Mouse (Mus musculus) small intestine, adult 2 months (tissue): Measurements from ENCODE around the gene Slc6a9. TPM values are rescaled to one million over a fixed set of nuclear protein-coding genes. Genes with fewer than 3 reads are reported as not detected.

Experiments
- H3K27ac ChIP-seq: fragments of 200-500 bp; 2 replicates; pipeline ENCODE4 v1.5.1; 2012; ENCODE audit warnings: low read depth, low read length, control low read depth, inconsistent platforms; ENCODE audit not compliant: insufficient read depth
- H3K27me3 ChIP-seq: fragments of 200-500 bp; 2 replicates; pipeline ENCODE4 v1.6.1; 2012; ENCODE audit warnings: mild to moderate bottlenecking, moderate library complexity, low read length, inconsistent platforms; ENCODE audit not compliant: control insufficient read depth, insufficient read depth
- H3K36me3 ChIP-seq: fragments of 200-500 bp; 2 replicates; pipeline ENCODE4 v1.6.1; 2012; ENCODE audit warnings: mild to moderate bottlenecking, low read length, control low read depth, inconsistent platforms; ENCODE audit not compliant: control insufficient read depth, insufficient read depth
- H3K4me1 ChIP-seq: fragments of 200-500 bp; 2 replicates; pipeline ENCODE4 v1.6.1; 2012; ENCODE audit warnings: low read length, inconsistent platforms, mixed read lengths; ENCODE audit not compliant: control insufficient read depth, insufficient read depth, insufficient read length
- H3K4me3 ChIP-seq: fragments of 200-500 bp; 2 replicates; pipeline ENCODE4 v1.5.1; 2012; ENCODE audit warnings: low read depth, mild to moderate bottlenecking, control low read depth, inconsistent platforms, low read length, moderate library complexity
- CTCF ChIP-seq: fragments of 200-500 bp; IDR thresholded peaks from 2 replicates; pipeline ENCODE4 v1.5.1; 2012; ENCODE audit warnings: low read depth, mild to moderate bottlenecking, control low read depth, inconsistent platforms, low read length, moderate library complexity, mixed read lengths; ENCODE audit not compliant: insufficient replicate concordance, insufficient read length; ENCODE audit errors: extremely low read depth
- POLR2A ChIP-seq: fragments of 200-500 bp; IDR thresholded peaks from 2 replicates; pipeline ENCODE4 v1.6.1; 2012; ENCODE audit warnings: low read depth, mild to moderate bottlenecking, control low read depth, inconsistent platforms, low read length, moderate library complexity
- WGBS: fragments of 180-500 bp; shearing (Covaris S2); methylation state at CpG from one replicate; pipeline ENCODE4 v1.1.7; 2018; 5-methylcytosine and 5-hydroxymethylcytosine counted together
- polyA plus RNA-seq: library from polyadenylated mRNA; depleted of rRNA; stranded (reverse); fragments of >200 nt; gene quantifications from 2 replicates; pipeline ENCODE4 v1.2.3, GENCODE M21; 2012; rRNA removed

The Slc6a9 gene
- polyA plus RNA-seq, 1 experiment, result 42.8 TPM

DNA sequence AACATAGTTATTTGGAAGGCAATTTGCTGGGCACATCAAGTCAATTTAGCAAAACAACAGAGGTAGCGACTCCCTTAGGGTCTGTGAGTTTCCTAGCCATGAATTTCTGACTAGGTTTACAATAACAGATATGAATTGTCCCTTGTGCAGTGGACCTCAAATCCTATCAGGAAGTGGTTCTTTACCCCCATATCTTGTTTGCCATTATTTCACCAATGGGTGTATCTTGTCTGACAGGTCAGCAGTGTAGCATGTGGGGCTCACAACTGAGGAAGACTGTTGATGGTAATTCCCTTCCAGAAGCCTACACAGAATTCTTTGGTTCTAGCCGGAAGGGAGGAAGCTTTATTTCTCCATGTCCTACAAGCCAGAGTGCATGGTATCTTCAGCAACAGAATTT lies 87.1 kb downstream of the Slc6a9 start:
- Histone ChIP-seq H3K4me3 (no peak overlapping the region), H3K27me3 (no peaks in the 10 kb centered on the region)
- 95% methylated on average over 2 of the region's 2 CpGs for WGBS

GRCm38 (mm10) chr4:117923450-117923849 lies 89.1 kb downstream of the Slc6a9 start:
- 68% methylated on average over 2 of the region's 2 CpGs for WGBS
- no peak overlapping the region for H3K27ac ChIP-seq
- H3K4me1 ChIP-seq, result peaks cover 8% of the 10 kb centered on the region
- H3K36me3 ChIP-seq, result no peaks in the 10 kb centered on the region
- no peak for TF ChIP-seq POLR2A
- no peak for TF ChIP-seq CTCF
- H3K27me3 ChIP-seq, result peaks cover 15% of the 10 kb centered on the region
- H3K4me3 ChIP-seq, result no peak overlapping the region

More for the DNA sequence above, 87.1 kb downstream of the Slc6a9 start:
- Histone ChIP-seq H3K4me1 (peaks cover 6% of the 10 kb centered on the region; the same call in 1 of the 2 replicates), H3K27ac (no peak overlapping the region), H3K36me3 (no peaks in the 10 kb centered on the region)
- TF ChIP-seq CTCF, result no peak
- no peak for TF ChIP-seq POLR2A

Other genes with a start within 250 kb of the Slc6a9 start
- gene Dmap1, start 152.2 kb upstream of the Slc6a9 start, polyA plus RNA-seq, result 8.5 and 20.5 TPM in 2 replicates
- not detected in 2 replicates for gene Gm12845, start 110.1 kb upstream of the Slc6a9 start, polyA plus RNA-seq
- gene Klf17, start 68.9 kb upstream of the Slc6a9 start, polyA plus RNA-seq, result not detected in 2 replicates
- 0.80 and 2.0 TPM in 2 replicates for gene Ccdc24, start 38.1 kb downstream of the Slc6a9 start, polyA plus RNA-seq
- gene B4galt2, start 49.0 kb downstream of the Slc6a9 start, polyA plus RNA-seq, result 6.7 and 7.5 TPM in 2 replicates
- gene Atp6v0b, start 52.8 kb downstream of the Slc6a9 start, polyA plus RNA-seq, result 244 and 435 TPM in 2 replicates
- 5.1 and 6.9 TPM in 2 replicates for gene Dph2, start 57.5 kb downstream of the Slc6a9 start, polyA plus RNA-seq
- gene Ipo13, start 80.5 kb downstream of the Slc6a9 start, polyA plus RNA-seq, result 26.6 and 36.8 TPM in 2 replicates
- gene Artn, start 95.3 kb downstream of the Slc6a9 start, polyA plus RNA-seq, result 1.9 and 3.1 TPM in 2 replicates